Mouse (Mus musculus): ENCODE results near the gene Cyp2a5. TPM values are rescaled to one million over a fixed set of nuclear protein-coding genes. Genes with fewer than 3 reads are reported as not detected.

The Cyp2a5 gene
- not detected for polyA plus RNA-seq (2017; shearing (Covaris generic))

DNA sequence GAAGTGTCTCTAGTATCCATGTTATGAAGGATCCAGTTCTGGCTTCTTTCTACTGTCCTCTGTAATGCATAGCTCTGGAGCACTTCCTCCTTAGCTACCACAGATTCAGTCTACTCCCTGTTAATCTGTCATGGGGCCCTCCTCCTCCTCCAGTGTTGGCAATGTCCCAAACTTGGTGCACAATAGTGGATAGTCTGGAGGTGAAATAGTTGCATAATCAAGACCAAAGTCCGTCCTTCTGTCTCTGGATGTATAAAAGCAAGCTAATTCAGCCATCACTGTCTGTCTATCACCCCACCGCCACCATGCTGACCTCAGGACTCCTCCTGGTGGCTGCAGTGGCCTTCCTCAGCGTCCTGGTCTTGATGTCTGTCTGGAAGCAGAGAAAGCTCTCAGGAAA, at the start of gene Cyp2a5:
Gene Cyp2a5 (plus strand): TSS at position 247 of the 400 bp plus-strand sequence.

DNA sequence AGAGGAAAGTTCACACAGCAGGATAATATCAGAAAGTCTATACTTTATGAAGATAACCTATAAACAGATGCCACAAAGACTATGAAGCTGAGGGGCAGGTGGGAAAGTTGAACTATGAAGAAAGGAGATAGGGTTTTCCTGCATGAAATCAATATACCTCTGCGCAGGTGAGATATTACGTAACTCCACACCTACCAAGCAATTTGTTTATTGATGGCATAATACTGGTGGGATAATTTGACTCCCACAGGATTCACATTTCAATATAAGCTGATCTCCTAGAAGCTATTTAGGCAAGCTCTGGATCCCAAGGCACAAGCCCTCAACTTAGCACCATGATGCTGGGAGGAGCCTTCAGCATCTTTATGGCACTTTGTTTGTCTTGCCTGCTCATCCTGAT, 26.5 kb upstream of the Cyp2a5 start, which contains the start of gene Cyp2g1:
Gene Cyp2g1 (plus strand): TSS at position 301 of the 400 bp plus-strand sequence.

Other genes starting within 250 kb of the Cyp2a5 start
- gene Vmn1r185, start 216.8 kb upstream of the Cyp2a5 start, polyA plus RNA-seq (2017; shearing (Covaris generic)), result 0.07 TPM
- gene Cyp2b23, start 148.9 kb upstream of the Cyp2a5 start, polyA plus RNA-seq (2017; shearing (Covaris generic)), result not detected
- not detected for gene Cyp2b19, start 78.2 kb upstream of the Cyp2a5 start, polyA plus RNA-seq (2017; shearing (Covaris generic))
- not detected for gene Cyp2g1, start 26.4 kb upstream of the Cyp2a5 start, polyA plus RNA-seq (2017; shearing (Covaris generic))
- not detected for gene Cyp2a22, start 104.1 kb downstream of the Cyp2a5 start, polyA plus RNA-seq (2017; shearing (Covaris generic))
- gene Cyp2a12, start 193.8 kb downstream of the Cyp2a5 start, polyA plus RNA-seq (2017; shearing (Covaris generic)), result not detected

Data from CD4-positive, CD25-positive, alpha-beta regulatory T cell, adult 9 weeks (primary cell).